Mouse (Mus musculus) testis, postnatal 14 days (tissue): ENCODE measurements around the gene Acsm2.
"Not testable (repeated sequence)": the region's sequence is repeated elsewhere in the genome, so short reads cannot be mapped to it uniquely, and the experiment has no call there.

Source experiments
- DNase-seq: peaks from one replicate; pipeline ENCODE4 v3.0.0; 2021; ENCODE audit warnings: low spot score

The Acsm2 gene

DNA sequence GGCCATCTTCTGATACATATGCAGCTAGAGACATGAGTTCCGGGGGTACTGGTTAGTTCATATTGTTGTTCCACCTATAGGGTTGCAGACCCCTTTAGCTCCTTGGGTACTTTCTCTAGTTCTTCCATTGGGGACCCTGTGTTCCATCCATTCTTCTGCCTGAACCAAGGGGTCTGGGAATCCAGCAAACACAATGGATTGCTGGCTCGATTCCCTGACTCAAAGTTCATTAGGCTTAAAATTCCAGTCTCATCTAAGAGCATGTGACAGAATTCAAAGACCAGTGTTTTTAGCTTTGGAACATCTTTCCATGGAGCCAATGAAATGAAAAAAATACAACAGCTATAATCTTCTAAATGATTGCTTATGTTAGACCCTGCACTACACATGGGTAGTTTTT, 8.3 kb downstream of the Acsm2 start:
- DNase-seq, result not testable (repeated sequence)

DNA sequence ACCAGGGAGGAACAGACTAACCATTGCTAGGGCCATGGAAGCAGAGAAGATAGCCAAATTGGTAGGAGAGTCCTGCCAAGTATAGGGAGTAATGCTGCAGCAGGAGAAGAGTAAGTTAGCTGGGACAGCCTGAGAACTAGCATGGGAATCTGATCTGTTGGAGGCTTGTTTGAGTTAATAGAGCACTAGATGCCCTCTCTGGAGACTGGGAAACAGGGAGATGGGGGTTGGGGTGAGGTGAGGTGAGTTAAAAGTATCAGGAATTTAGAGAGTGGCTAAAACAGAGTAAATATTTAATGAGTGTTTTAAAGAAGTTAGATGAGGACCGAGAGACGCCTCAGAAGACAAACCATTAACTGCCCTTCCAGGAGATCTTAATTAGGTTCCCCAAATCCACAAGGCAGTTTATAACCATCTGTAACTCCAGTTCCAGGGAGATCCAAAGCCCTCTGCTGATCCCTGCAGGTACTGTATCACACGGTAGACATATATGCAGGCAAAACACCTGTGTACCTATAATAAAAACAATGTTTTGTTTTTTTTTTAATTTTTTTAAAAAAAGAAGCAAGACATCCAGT, 40.5 kb downstream of the Acsm2 start:
- DNase-seq, result no peak

DNA sequence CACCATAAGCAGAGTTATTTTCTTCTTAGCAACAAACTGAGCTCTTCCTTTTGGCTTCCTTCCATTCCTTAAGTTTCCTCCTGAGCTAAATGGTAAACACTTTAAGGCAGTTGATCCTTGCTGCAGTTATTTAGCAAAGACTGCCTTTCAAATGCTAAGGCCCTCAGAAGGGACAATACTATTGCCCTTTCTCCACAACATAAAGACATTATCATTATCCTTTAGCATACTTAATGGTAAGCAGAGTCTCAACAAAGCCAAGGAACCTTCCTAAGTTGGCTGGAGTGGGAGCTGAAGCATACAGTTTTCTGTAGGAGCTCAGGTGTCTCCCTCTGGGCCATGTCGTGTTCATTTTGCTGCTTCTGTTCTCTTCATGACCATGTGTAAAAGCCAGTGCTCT, 41.2 kb downstream of the Acsm2 start:
- no peak for DNase-seq

DNA sequence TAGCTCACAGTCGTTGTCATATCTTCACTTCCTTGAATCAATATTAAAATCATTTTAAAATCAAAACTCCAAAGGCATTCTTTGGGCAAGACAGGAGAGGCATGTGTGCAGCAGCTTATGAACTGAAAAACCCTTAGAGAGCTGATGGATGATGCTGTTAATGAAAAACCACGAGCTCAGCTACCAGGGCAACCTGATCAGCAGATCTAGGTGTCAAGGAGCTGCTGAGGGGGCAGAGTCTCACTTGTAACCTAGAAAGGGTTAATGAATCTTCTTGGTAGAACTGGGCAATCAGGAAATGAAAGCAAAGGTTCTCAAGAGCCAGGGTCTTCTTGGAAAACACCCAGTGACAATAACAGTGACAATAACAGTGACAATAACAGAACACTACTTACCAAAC, 42.4 kb downstream of the Acsm2 start:
- no peak for DNase-seq

DNA sequence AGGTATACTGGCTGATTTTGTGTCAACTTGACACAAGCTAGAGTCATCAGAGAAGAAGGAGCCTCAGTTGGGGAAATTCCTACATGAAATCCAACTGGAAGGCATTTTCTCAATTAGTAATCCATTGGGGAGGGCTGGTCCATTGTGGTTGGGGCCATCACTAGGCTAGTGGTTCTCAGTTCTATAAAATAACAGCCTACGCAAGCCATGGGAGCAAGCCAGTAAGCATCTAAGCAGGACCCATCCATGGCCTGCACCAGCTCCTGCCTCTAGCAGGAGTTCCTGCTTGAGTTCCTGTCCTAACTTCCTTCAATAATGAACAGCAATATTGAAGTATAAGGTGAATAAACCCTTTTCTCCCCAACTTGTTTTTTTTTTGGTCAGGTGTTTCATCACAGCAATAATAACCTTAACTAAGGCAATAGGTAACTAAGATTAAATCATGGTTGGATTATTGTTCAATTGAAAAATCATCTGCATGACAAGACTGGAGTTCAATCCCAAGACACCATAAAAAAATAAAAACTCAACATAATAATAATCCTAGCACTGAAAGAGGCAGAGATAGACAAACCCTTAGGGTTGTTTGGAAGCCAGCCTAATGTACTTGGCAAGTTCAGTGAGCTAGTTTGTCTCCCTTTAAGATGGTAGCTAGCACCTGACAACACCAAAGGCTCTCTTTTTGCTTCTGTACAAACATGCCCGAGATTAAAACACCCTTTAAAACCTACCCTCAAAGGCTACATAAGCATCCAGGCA, 47.2 kb downstream of the Acsm2 start:
- DNase-seq, result no peak

DNA sequence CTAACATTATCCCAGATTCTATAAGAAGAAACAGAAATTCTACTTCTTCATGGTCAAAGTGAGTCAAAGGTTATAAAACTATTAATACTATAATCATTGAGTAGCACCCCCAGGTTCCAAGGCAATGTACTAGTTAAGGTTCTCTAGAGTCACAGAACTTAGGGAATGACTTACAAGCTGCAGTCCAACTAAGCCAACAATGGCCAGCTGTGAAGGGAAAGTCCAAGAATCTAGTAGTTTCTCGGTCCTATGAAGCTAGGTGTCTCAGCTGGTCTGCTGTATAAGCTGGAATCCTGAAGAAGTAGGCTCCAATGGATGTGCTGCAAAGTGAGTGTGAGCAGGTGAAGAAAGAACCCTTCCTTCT, 47.8 kb downstream of the Acsm2 start:
- DNase-seq, result no peak

DNA sequence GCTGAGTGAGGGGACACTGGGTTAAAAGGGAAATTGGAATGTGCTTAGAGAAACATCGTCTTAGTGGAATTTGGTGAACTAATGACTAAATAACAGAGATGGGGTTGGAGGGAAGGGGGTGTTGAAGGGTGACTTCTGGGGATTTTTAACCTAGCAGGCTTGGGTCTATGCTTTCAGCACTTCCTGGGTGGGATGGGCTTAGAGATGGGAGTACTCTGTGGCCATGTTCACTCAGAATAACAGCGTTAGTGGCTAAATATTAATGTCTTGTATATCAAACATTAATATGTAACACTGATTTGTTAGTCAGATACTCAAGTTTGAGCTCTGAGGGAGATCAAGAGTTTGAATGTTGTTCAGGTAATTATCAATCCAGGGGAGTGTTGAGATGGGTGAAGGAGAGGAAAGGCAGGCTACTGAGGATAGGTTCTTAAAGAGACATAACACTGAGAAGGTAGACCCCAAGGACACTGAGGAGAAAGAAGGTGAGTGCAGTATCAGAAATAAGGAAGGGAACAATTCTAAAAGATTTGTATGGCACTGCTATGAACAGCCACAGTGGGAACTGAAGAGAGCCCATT, 50.9 kb downstream of the Acsm2 start:
- no peak for DNase-seq

DNA sequence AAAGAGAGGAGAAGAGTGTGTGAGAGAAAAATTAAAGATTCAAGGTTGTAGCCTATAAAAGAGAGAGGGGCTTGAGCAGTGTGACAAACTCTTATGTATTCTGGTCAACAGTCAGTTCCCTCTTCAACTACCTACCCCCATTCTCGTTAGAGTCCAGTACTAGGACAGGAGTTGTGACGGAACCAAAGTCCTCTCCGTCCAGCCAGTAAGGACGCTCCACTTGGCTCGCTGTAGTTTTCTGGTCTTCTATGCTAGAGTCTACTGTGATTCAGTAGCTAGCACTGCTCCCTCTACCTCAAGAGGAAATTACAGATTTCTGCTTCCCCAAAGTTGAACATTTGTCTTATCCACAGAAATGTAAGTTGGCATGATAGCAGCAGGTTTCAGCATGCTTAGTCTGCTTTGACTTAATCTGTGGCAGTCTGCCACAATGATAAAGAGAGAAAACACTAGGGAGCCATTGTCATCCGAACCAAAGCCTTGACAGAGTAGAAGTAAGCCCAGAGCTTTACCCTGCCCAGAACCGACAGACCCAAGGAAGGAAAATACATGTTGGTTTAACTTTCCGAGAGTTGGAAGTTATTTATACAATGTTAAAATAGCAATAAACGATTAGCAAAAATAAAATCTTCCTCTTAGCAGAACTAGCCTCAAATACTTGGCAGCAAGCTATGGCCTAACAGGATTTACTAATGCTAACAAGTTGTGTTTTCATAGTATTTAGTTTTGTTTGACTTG, 52.0 kb downstream of the Acsm2 start:
- no peak for DNase-seq

DNA sequence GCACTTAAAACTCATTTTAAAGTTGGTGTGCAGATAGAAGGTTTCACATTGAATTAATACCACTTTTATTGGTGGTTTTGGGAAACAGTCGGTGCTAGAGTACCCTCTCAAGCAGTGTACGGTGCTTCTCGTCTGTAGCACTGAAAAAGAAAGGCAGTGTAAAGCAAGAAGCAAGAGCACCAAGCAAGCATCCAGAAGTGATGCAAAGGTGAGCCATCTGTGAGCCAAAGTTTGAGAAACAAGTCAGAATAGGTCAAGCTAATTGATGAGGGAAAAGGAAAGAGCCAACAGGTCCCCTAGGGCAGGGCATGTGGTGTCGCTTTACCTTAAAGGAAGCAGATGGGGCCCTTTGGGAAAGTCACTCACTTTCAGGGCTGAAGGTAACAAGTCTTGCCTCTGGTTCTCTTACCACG, 52.5 kb downstream of the Acsm2 start, which contains the start of gene Acsm1:
Acsm1 (plus strand) TSS at position 363 of the 413 bp plus-strand sequence.
- no peak for DNase-seq

DNA sequence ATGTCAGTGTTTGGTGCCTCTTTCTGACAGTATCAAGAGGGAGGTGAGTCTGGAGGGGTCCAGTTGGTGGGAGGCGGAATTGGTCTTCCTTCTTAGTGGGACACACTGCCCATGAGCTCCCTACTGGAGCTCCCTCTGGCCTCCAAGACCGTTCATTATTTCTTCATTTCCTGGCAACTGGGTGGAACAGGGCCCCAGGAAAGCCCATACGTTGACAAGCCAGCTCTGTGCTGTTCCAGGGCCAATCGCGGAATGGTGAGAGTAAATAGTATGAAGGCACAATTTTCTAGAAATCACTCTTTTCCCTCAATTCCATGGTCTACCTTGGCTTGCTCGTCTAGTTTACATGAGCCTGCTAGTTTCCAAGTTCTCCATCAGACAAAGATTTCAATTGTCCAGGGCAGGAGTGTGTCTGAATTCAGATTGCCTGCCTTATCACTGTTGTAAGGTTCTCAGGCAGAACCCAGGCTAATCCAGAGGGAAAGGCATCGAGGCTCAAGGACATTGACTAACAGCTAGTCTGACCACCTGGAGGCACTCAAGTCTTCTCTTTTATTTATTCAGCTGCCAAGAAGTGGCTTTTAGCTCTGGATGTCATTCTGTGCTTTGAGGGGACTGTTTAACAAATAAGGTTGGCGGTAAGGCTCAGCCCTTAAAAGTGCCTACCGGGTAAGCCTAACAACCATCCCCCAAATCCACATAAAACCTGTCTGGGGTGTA, 53.8 kb downstream of the Acsm2 start:
- no peak for DNase-seq

DNA sequence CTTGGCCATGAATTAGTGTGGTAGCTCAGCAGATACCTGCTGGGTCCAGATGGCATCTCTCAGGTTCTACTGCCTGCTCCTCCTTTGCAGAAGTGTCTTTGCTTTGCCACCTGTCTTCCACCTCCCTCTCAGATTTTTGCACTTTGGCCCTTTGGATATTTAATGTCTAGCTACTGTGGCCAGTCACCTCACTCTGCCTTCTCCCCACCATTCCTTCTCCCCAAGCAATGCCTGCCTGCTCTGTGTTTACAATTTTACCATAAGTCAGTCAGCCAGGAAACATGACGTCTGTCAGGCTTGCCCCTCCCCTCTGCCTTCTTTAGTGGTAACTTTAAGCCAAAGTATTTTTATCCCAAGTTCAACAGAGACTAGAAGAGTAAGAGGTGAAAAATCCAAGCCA, 62.4 kb downstream of the Acsm2 start:
- DNase-seq, result no peak

DNA sequence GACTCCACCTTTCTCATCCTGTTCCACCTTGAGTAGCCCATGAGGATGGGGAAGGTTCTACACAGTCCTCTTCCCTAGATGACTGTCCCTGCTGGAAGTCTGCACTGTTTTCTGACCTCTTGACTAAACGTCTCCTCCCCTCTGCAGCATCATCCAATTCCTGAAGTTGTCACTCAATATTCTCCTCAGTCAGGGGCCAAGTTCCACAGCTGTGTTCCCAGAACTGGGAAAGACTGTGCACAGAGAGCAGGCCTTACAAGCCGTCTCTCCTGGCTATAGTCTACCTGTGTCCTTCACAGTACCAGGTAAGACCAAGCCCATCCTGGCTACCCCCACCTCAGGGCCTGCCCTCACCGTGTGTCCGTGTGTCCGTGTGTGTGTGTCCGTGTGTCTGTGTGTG, 63.5 kb downstream of the Acsm2 start:
- no peak for DNase-seq

DNA sequence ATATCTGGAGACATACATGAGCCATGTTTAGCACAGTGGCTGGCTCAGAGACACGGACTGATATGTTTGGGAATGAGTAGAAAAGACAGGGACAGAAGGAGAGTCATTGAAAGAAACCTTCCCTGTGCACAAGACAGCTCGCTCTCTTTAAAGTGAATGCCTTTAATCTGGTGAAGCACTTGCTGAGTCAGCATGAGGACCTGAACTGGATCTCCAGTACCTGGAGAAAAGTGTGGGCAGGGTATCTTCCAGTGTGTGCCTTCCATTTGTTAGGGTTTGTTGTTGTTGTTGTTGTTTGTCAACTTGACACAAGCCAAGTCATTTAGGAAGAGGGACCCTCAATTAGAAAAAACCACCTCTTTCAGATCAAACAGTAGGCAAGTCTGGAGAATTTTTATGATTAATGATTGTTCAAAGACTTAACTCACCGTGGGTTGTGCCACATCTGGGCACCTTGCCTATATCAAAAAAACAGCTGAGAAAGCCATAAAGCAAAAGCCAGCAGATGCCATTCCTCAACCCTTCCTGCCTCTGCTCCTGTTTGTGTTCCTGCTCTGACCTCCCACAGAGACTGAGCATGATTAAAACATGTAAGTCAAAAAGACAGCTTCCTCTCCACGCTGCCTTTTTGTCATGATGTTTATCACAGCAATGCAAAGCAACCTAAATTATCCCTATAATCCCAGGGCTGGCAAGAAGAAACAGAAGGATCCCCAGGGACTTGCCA, 64.2 kb downstream of the Acsm2 start:
- no peak for DNase-seq

DNA sequence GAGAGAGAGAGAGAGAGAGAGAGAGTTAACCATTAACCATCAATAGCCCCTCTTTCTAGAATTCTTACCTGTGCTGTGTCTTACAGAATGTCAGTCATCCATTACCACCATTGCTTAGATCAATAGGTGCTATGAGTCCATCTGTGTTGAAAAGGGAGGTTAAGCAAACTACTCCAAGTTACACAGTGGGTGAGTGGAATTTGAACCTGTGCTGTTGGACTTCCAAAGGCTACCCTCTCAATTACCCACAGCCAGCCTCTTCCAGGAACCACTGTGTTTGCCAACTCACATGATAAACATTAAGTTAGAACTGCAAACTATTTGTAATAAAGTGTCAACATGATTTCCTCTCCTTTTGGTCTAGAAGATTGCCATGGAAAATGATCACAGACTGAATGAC, 66.0 kb downstream of the Acsm2 start:
- no peak for DNase-seq

DNA sequence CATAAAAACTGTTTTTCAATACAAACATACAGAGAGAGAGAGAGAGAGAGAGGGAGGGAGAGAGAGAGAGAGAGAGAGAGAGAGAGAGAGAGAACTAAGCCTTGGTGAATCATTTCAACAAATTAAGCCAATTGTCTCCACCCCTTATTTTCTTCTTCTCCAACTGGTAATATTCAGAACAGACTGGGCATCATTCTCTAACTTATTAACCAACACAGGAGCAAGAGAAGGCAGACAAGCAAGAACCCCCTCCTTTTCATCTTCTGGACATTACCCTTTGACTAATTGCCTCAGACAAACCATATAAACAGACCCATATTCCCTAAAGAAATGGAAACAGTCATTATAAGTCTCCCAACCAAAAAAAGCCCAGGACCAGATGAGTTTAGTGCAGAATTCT, 84.6 kb downstream of the Acsm2 start:
- DNase-seq, result no peak

DNA sequence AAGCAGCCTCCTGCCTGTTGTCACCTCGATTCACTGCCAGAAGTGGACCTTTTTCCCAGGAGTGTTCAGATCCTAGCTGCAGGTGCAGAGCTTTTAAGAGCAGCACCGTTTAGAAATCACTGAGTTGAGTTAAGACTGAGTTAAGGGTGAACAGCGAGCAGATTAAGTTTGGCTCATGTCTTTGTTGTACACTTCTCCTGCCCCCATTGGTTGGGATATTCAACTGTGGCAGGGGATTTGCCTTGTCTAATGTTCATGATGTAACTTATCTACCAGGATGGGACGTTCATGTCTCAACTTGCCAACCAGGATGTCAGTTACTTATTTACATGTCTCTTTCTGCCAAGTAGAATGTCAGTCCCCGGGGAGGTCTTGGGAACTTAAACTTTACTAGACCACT, 88.2 kb downstream of the Acsm2 start:
- DNase-seq, result no peak
